In genomic region chr10:68230653-68231384, GRCm38 (mm10) we compare ENCODE assay signal across 13 mouse cellular contexts. TPM values are rescaled to one million over a fixed set of nuclear protein-coding genes. Genes with fewer than 3 reads are reported as not detected.
DNase-seq lines count a peak whose midpoint lies in the region; ATAC-seq and TF ChIP-seq lines count a peak whose summit lies in the region.
"Had no signal": no experiment of that assay in that cellular context is flagged by ENCODE, and none has a peak within 500 bp of the region (broad histone marks: within the 10 kb centered on the region; RNA-seq: fewer than 3 reads in every experiment).

No protein-coding gene starts in this region.

- H3K9ac ChIP-seq in intestine, embryonic 14.5 days (ENCODE audit: low read length) = no peak overlapping the region
- H3K9ac ChIP-seq in liver, postnatal 0 days (replicated peaks) = no peak overlapping the region
- H3K9ac ChIP-seq: embryonic facial prominence, embryonic 12.5 days; midbrain, embryonic 15.5 days had no signal

- WGBS in kidney, adult 2 months = 56% methylated on average over 13 of the region's 13 CpGs
- 57% methylated on average over 13 of the region's 13 CpGs for WGBS in intestine, embryonic 14.5 days
- 74% methylated on average over 13 of the region's 13 CpGs for WGBS in liver, postnatal 0 days (ENCODE audit: insufficient replicate concordance)

- TF ChIP-seq POLR2A in kidney, adult 2 months (IDR thresholded peaks at IDR 0.05; ENCODE audit: low read depth, low read length) = no peak

- no peaks in the 10 kb centered on the region; the same call in 1 of the 2 replicates for H3K36me3 ChIP-seq in kidney, adult 2 months (ENCODE audit: control insufficient read depth, insufficient read depth, low read length)
- peaks cover 41% of the 10 kb centered on the region for H3K36me3 ChIP-seq in intestine, embryonic 14.5 days (ENCODE audit: control insufficient read depth, insufficient read depth, low read length)
- peaks cover 11% of the 10 kb centered on the region for H3K36me3 ChIP-seq in liver, postnatal 0 days (replicated peaks; ENCODE audit: insufficient read depth, low read length)
- H3K36me3 ChIP-seq: midbrain, embryonic 15.5 days had no signal

- no peak for TF ChIP-seq EP300 in liver, postnatal 0 days (IDR thresholded peaks at IDR 0.05; ENCODE audit: low read depth)

- H3K4me1 ChIP-seq in kidney, adult 2 months (ENCODE audit: control insufficient read depth, insufficient read depth, low read length) = peaks cover 10% of the 10 kb centered on the region
- H3K4me1 ChIP-seq in intestine, embryonic 14.5 days (replicated peaks; ENCODE audit: control insufficient read depth, insufficient read depth, low read length) = no peaks in the 10 kb centered on the region; the same call in 1 of the 2 replicates
- no peaks in the 10 kb centered on the region; the same call in none of the 2 replicates for H3K4me1 ChIP-seq in liver, postnatal 0 days (ENCODE audit: insufficient read depth)
- H3K4me1 ChIP-seq: midbrain, embryonic 15.5 days had no signal

- TF ChIP-seq CTCF in kidney, adult 2 months (conservative IDR thresholded peaks at IDR 0.05; ENCODE audit: insufficient read depth, insufficient read length, low read depth, low read length) = no peak
- no peak for TF ChIP-seq CTCF in liver, postnatal 0 days (IDR thresholded peaks at IDR 0.05; ENCODE audit: low read depth)

- no peak for DNase-seq in kidney, adult 2 months
- no peak for DNase-seq in kidney, postnatal 36 days
- peak; percentile 65 for DNase-seq in ZHBTc4 (ENCODE audit: low read depth, low spot score)
- no peak for DNase-seq in intestine, embryonic 14.5 days (ENCODE audit: low spot score)
- no peak for DNase-seq in liver, postnatal 0 days
- no peak for DNase-seq in testis, postnatal 10 days (ENCODE audit: low spot score)
- DNase-seq: cerebellum, adult 11 months; cerebellum, postnatal 36 days; kidney, postnatal 4 days had no signal

- peak overlapping the region; percentile 75; the same call in 1 of the 2 replicates for H3K27ac ChIP-seq in kidney, adult 2 months (ENCODE audit: insufficient read depth, low read depth, low read length)
- H3K27ac ChIP-seq in intestine, embryonic 14.5 days (ENCODE audit: low read depth) = peak overlapping the region; percentile 51
- peak overlapping the region; percentile 76 for H3K27ac ChIP-seq in liver, postnatal 0 days (ENCODE audit: low read depth)
- H3K27ac ChIP-seq: forebrain, embryonic 10.5 days; midbrain, embryonic 15.5 days had no signal

- no peak overlapping the region for H3K4me3 ChIP-seq in kidney, adult 2 months (ENCODE audit: insufficient read depth, low read depth, low read length)
- no peak overlapping the region for H3K4me3 ChIP-seq in intestine, embryonic 14.5 days (ENCODE audit: low read depth, low read length)
- H3K4me3 ChIP-seq in liver, postnatal 0 days (ENCODE audit: low read depth, low read length) = no peak overlapping the region
- H3K4me3 ChIP-seq: embryonic facial prominence, embryonic 12.5 days; forebrain, embryonic 10.5 days; midbrain, embryonic 15.5 days had no signal

- peak; percentile 40; the same call in 1 of the 2 replicates for ATAC-seq in intestine, embryonic 14.5 days (replicated peaks; ENCODE audit: low FRiP score, low TSS enrichment, low read depth)
- ATAC-seq in liver, postnatal 0 days = peak; percentile 46
- no peak for ATAC-seq in megakaryocyte, adult 5-6 weeks (ENCODE audit: poor library complexity, severe bottlenecking)
- ATAC-seq: midbrain, embryonic 15.5 days had no signal

- peak overlapping the region; percentile 6; the same call in 1 of the 2 replicates for H3K4me2 ChIP-seq in intestine, embryonic 14.5 days (ENCODE audit: low read length)
- H3K4me2 ChIP-seq in liver, postnatal 0 days (ENCODE audit: low read depth, low read length) = peak overlapping the region; percentile 29
- H3K4me2 ChIP-seq: embryonic facial prominence, embryonic 12.5 days; midbrain, embryonic 15.5 days had no signal

- no peaks in the 10 kb centered on the region for H3K9me3 ChIP-seq in intestine, embryonic 14.5 days (ENCODE audit: control insufficient read depth, low read length)
- H3K9me3 ChIP-seq in liver, postnatal 0 days (ENCODE audit: low read length) = no peaks in the 10 kb centered on the region
- H3K9me3 ChIP-seq: embryonic facial prominence, embryonic 12.5 days; forebrain, embryonic 10.5 days; midbrain, embryonic 15.5 days had no signal

- H3K27me3 ChIP-seq in kidney, adult 2 months (replicated peaks; ENCODE audit: control insufficient read depth, insufficient read depth, low read length) = no peaks in the 10 kb centered on the region
- H3K27me3 ChIP-seq in intestine, embryonic 14.5 days (replicated peaks; ENCODE audit: control insufficient read depth, insufficient read depth, low read length) = no peaks in the 10 kb centered on the region
- no peaks in the 10 kb centered on the region for H3K27me3 ChIP-seq in liver, postnatal 0 days (ENCODE audit: insufficient read depth, low read length)
- H3K27me3 ChIP-seq: embryonic facial prominence, embryonic 12.5 days; midbrain, embryonic 15.5 days had no signal

RNA-seq across cellular contexts. Expression of gene Arid5b, which starts 47.7 kb away (rescaled TPM):
- 7.7 and 8.6 TPM in 2 replicates for polyA plus RNA-seq in kidney, adult 2 months (2012; rRNA removed)
- 34.0 and 35.0 TPM in 2 replicates for polyA plus RNA-seq in intestine, embryonic 14.5 days (2014; fragmentation: Nextera tagmentation; extraction: Ambion mirVana)
- polyA plus RNA-seq in liver, postnatal 0 days (2015; fragmentation: Nextera tagmentation; extraction: Ambion mirVana) = 8.1 and 12.2 TPM in 2 replicates
- 28.5 and 29.3 TPM in 2 replicates for total RNA-seq in megakaryocyte, adult 5-6 weeks (2015)
- total RNA-seq in megakaryocyte, adult 5-6 weeks (2017) = 14.4 and 14.5 TPM in 2 replicates
